Mouse (Mus musculus) mature B cell (primary cell): ENCODE results near the gene Lims1.

Source experiments
- in situ Hi-C: fragments of 300-500 bp; cut with MboI; formaldehyde crosslinking; loops from 2 replicates; pipeline ENCODE4 v1.14.3; 2019

Gene Lims1

GRCm38 (mm10) chr10:58350600-58350999 lies 27.3 kb downstream of the Lims1 start:
- in situ Hi-C loops, result no loop called here

- in situ Hi-C loops, result no loop called here
Measured at GRCm38 (mm10) chr10:58351670-58352069, 28.4 kb downstream of the Lims1 start.

GRCm38 (mm10) chr10:58352364-58352763 lies 29.1 kb downstream of the Lims1 start:
- in situ Hi-C loops, result no loop called here

DNA sequence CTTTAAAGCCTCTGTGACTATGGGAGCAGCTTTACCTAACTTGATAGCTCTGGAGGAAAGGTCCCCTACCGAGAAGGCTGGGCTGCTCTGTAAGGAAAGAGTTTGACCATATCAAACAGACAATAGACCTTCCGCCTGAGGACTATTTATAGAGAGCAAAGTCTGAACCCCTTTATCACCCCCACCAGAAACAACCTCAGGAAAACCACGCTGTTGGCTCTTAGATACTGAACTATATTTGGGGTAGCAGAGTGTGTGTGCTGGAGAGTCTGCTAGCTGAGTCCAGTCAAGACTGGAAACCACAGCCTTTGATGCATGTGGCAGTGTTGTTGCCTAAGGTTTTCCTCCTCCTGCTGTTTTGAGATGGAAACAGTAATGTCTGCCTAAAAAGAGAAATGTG lies 31.3 kb downstream of the Lims1 start:
- in situ Hi-C loops, result no loop called here

- in situ Hi-C loops, result no loop called here
Measured at GRCm38 (mm10) chr10:58356460-58356859, 33.2 kb downstream of the Lims1 start.

GRCm38 (mm10) chr10:58359123-58359522 lies 35.9 kb downstream of the Lims1 start:
- in situ Hi-C loops, result no loop called here

GRCm38 (mm10) chr10:58359952-58360351 lies 36.7 kb downstream of the Lims1 start:
- in situ Hi-C loops, result no loop called here

GRCm38 (mm10) chr10:58362745-58363144 lies 39.5 kb downstream of the Lims1 start:
- in situ Hi-C loops, result no loop called here

DNA sequence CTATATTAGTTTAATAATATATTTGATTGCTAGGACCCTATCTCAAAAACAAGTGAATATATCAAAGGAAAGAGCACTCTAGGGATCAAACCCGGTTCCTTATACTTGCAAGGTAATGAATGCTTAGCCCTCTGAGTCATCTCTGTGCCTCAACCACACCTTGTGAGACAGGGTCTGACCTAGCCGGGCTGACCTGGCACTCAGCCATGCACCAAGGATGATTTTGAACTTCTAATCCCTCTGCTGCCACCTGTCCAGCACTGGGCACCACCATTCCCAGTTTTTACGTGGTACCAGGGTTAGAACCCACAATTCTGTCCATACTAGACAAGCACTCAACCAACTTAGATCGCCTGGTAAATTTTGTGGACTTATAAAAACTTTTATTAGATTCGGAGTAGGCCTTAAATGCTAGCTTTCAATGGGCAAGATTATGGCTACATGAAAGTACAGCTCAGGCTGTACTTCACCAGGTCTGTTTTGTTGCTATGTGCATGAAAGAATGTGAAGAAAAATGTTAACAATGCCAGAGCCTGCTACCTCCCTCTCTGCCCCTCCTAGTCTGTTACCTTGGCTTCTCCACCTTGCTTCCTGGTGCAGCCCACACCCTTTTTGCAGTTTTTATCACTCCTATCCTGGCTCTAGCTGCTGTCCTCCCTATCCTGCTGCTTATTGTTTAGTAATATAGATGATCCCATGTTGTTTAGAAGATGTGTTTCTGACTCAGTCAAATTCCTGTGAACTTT lies 41.7 kb downstream of the Lims1 start:
- in situ Hi-C loops, result no loop called here

DNA sequence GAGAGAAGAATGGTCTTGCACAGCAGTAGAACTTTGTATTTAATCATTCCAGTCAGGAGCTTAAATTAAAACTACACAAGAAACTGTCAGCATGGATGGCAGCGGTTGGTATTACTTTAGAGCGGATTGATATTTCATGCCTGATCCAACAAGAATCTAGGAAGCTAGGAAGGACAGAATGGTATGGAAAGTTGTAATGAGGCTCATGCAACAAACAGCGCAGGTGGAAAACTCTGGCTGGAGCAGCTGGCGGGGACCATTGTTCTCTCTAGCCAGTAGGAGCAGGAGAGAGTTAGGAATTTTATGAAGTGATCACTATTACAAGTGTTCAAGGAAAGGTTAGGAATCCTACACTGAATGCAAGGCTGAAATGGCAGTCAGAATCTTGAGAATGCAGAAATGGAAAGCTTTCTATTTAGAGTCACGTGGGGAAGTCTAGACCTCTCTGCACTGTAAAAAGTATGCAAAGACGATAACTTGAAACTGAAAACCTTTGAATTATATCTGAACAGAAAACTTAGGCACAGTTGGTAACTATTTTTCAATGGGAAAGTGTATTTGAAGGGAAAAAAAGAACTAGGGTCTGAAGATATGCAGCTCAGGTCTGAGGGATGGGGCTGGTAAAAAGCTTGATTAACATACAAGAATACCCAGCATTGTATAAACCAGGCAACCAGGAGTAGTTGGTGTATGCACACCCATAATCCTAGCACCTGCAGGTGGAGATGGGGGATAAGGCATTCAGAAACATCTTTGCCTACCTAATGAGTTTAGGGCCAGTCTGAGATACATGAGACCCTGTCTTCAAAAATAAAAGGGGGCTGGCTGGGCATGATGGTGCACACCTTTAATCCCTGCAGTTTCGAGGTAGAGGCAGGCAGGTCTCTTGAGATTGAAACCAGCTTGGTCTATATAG lies 45.8 kb downstream of the Lims1 start:
- in situ Hi-C loops, result no loop called here

GRCm38 (mm10) chr10:58369707-58370093 lies 46.4 kb downstream of the Lims1 start:
- in situ Hi-C loops, result no loop called here

- in situ Hi-C loops, result no loop called here
Measured at GRCm38 (mm10) chr10:58370143-58370542, 46.9 kb downstream of the Lims1 start.

DNA sequence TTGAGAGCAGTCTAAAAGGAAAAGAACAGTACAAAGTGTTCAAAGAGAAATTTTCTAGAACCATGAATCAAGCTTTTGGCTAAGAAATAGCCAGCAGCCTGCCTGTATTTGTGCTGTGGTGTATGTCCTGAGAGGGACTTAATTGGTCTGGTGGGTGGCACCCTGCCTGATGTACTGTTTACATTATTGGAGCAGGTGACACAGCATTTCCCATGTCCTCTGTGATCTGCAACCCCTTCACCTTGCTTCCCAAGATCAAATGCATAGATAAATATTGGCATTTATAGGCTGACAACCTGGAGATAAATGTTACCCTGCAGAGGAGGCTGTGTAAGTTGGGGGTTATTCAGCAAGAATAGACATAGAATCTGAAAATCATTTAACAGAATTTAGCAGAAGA lies 47.3 kb downstream of the Lims1 start:
- in situ Hi-C loops, result no loop called here

- in situ Hi-C loops, result no loop called here
Measured at GRCm38 (mm10) chr10:58371279-58371842, 48.1 kb downstream of the Lims1 start.

DNA sequence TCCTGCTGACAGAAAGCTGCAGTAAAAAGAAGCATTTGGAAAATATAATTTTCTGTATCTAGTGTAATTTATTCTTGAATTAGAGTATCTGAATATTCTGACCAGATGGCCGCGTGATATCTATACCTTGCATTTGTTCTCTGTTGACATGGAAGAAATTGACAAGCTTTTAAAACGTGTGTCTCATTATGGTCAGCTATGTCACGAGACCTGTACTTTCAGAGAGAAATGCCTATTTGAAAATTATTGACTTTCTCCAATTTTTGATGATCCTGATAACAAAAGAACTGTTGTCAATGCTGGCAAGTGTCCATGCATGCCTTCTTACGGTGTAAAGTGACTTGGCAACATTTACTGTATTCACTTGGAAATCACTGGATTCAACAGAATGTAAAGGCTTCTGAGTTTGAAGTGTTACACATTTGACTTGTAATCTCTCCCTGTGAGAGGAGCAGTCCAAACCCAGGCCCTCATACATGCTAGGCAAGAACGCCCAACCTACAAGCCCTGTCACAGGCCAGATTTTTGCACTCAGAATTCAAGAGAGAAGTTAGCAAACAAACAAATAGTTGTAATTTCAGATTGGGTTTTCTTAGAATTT lies 49.3 kb downstream of the Lims1 start:
- in situ Hi-C loops, result no loop called here

GRCm38 (mm10) chr10:58373829-58374228 lies 50.6 kb downstream of the Lims1 start:
- in situ Hi-C loops, result no loop called here

DNA sequence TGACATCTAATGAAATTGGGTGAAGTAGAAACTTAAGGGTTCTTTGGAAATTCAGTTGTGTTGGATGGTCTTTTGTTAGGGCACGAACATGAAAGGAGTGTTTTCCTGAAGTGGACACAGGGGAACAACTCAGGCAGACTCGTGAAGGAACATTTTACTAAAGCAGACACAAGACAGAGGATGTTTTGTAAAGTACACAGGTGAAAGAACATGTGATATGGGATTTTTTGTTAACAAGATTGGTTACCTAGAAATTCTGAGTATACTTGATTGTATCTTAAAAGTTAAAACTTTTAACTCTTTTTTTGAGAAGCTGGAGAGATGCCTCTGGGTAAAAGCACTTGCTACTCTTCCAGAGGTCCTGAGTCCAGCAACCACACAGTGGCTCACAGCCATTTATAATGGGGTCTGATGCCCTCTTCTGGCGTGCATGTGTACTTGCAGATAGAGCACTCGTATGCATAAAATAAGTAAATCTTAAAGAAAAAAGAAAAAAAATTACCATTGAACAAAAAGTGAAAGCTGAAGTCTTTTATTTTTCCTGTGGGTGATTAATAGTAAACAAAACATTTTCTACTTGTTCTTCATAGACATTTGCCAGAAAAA lies 54.4 kb downstream of the Lims1 start:
- in situ Hi-C loops, result no loop called here

DNA sequence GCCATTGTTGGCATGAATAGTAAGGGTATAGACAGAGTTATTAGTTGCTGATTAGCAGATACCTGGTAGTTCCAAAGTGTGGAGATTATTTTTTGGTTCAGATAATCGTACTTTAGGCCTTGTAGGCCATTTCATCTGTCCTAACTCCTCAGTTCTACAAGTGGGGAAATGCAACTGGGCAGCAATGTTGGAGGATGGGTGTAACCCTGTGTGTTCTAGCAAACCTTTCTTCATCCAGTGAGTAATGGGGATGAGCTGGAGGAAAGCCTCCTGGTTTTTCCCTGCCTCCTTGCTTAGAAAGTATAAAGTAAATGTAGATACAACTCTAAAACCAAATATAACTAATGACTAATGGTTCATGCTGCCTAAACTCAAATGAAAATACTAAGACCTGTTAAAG lies 55.1 kb downstream of the Lims1 start:
- in situ Hi-C loops, result no loop called here

DNA sequence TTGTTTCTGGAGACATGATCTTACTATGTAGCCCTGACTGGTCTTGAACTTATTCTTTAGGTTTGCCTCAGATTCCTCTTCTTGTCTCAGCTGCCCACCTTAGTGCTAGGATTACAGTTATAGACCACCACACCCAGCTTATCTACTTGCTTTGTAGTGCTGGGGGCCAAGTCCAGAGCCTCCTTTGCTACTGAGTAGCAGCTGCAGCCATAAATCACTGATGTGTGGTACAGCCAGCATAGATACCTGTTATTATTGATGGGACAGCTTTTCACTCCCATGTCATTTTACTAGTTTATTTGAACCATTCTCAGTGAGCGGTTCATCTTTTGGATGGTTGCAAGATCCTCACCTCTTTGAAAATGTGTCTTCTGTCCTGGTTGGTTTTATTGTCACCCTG lies 56.4 kb downstream of the Lims1 start:
- in situ Hi-C loops, result no loop called here

- in situ Hi-C loops, result no loop called here
Measured at GRCm38 (mm10) chr10:58381904-58382303, 58.6 kb downstream of the Lims1 start.

DNA sequence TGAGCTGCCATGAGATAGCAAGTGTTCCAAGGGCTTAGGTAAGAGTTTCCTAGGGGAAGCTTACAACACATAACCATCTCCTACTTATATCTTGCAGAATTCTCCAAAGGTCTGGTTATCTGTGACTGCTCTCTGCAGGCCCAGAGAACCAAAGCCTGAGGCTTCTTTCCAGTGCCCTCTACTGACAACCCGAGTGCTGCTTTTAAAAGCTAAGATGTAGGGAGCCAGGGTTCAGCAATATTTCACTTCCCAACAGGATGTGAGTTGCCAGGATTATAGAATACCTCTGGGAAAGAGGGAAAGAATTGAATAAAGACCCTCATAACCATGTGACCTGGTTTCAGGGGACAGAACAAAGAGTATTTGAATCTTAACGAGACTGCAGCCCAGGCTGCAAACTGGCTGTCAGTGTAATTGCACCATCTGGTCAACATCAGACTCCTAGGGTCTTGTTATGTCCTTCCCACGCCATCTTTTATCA lies 59.4 kb downstream of the Lims1 start:
- in situ Hi-C loops, result no loop called here

DNA sequence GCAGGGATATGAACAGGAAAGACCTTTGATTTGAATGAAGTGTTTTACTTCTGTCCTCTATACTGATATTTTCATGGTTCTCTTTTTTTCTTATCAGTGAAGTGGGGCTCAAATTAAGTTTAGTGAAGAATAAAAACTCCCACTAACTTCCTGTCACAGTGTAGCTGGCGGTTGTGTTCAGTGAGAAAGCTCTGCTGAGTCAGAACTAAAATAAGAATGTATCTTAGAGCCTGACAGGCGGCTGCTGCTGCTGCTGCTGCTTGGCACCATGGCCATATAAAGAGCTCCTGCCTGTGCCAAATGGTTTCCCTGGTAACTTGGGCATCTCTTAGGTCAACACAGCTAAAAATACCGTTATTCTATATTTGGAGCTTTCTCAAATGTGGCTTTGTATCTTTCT lies 60.0 kb downstream of the Lims1 start:
- in situ Hi-C loops, result no loop called here
